Mouse (Mus musculus) erythroblast, embryonic 14.5 days (primary cell): ENCODE data around the gene Asprv1.
A peak's percentile ranks its signal among the peaks of the same experiment; 100 is the strongest.

Source experiments
- GATA1 ChIP-seq: IDR thresholded peaks from 2 replicates; pipeline ENCODE4 v1.6.1; 2012; ENCODE audit warnings: low read length, inconsistent platforms, mixed read lengths
- TAL1 ChIP-seq: IDR thresholded peaks from 3 replicates; pipeline ENCODE4 v1.6.1; 2012; ENCODE audit warnings: low read length, inconsistent platforms, mixed read lengths

DNA sequence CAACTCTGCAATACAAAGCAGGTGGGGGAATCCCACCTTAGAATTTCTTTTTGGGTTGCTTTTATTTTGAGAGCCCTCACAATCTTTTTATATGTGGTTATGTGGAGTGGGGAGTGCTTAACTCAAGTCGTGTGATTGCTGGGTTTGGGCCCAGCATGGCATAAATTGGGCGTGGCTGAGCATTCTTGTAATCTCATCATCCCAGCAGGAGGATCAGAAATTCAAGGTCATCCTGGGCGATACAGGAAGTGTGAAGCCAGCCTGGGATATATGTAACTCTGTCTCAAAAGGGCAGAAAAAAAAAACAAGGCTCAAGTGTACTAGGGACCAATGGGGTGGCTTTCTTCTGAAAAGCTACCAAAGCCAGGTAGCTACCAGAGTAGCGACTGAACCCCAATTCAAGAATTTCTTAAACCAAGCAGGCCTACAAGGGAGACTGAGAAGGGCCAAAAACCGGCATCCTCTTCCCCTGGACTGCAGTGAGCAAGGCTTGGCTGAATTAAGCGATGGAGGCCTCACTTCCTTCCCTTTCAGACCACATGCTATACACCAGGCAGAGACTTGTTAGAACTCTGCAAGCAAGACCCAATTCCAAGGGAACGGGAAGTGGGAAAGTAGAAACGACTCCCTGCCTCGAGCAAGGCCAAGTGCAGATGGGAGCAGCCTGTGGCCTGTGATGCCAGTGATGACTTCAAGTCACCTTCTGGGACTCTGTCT is 32.4 kb downstream of the Asprv1 start:
- TF ChIP-seq GATA1 (peak; percentile 55; the same call in 1 of the 2 replicates), TAL1 (peak; percentile 80)
